Mouse (Mus musculus) retina, embryonic 14.5 days (tissue): ENCODE measurements around the gene Crip1.
"Not testable (repeated sequence)": the region's sequence is repeated elsewhere in the genome, so short reads cannot be mapped to it uniquely, and the experiment has no call there.

Experiments
- DNase-seq: peaks from one replicate; pipeline ENCODE4 v3.0.0-alpha.2; 2015; ENCODE audit warnings: low spot score

Crip1 gene

DNA sequence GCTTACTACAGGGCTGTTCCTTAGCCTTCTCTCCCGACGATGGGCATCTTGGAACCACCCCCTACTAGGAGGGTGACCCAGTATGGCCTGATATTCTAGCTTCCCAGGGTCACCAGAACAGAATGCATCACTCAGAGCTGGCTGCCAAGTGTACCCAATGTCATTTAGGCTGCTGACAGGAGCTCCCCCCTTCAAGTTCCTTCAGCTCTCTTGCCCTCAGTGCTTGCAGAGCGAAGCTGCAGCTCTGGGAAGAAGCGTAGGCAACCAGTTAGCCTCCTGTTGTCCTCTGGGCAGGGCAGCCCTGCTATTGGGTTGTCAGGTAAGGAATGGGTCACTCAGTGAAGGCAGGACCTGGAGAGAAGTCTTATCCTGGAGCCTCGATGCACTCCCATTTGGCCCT lies 38.8 kb downstream of the Crip1 start:
- DNase-seq = no peak

DNA sequence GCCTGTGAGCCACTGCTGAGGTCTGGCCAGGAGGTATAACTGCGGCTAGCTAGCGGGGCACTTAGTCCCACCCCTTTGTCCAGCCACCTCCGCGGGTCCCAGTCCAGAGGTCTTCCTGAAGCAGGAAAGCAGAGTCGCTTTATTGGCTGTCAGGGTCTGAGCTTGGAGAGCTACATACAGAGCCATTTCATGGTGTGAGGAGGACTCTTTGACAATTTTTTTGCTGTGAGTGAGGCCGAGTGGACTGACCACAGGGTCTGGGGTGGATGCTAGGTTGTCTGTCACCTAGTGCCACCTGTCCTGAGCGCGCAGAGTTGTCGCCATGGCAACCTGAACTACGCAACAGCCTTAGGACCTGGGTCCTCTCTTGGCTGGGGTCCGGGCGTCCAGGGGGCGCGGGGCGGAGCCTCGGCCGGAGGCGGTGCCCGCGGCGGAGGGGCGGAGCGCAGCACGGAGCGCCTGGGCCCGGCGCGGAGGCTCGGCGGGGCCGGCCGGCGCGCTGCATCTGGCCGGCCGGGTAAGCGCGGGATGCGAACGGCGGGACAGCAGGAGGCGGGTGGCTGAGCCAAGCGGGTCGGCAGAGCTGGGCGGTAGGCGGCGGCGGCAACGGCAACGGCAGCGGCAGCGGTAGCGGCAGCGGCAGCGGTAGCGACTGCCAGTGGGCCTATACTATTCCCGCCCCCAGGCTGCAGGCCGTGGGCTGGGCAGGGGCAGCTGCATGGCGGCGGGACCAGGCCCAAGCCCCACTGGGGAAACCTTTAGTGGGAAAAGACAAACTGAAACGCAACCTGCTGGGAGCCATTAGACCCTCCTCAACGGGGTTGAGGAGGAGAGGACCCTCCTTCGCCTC lies 39.6 kb downstream of the Crip1 start, which contains the start of gene Tmem121:
TSS of gene Tmem121 (plus strand) at position 489 of the 850 bp plus-strand sequence.
- peak; percentile 69 for DNase-seq

DNA sequence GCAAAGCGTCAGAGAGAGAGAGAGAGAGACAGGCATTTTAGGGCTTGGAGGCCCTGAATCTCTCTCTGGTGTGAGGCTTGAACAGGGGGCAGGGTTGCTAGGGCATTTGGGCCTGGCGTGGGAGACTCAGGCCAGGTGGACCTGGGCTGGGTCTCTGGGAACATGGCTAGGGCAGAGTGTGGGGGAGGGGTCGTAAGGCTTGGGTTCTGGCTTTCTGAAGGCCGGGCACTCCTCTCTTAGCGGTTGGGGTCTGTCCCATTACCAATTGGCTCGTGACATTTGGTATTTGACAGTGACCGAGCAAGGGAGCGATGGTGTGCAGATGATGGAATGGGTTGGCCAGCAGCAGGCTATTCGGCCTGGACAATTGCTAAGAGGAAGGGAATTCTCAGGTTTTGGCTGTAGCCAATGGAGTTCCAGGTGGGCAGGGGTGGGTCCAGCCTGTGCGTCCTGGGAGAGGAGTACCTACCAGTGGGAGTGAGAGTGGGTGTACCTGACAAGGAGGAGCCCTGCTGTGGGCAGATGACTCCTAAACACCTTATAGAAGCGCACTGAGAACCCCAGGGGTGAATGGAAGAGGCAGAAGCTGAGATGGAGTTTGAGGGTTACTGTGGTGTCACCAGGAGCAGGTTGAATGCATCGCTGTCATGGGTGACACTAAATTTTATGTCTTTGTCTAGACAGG lies 40.4 kb downstream of the Crip1 start:
- DNase-seq = no peak

DNA sequence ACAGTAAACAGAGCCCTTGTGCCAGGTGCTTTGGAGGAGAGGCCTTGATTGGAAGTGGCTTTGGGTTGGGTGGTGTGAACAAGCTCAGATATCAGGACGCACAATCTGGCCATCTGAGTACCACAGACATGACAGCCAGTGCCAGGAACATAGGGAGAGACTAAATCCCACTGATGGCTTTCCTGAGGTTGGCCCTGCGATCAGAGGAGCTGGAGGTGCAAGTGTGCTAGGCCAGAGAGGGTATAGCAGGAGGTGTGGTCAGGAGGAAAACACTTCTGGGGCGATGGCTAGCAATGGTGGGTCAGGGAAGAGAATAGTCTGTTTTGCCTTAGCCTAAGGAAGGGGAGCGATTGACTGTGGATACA lies 40.9 kb downstream of the Crip1 start:
- no peak for DNase-seq

DNA sequence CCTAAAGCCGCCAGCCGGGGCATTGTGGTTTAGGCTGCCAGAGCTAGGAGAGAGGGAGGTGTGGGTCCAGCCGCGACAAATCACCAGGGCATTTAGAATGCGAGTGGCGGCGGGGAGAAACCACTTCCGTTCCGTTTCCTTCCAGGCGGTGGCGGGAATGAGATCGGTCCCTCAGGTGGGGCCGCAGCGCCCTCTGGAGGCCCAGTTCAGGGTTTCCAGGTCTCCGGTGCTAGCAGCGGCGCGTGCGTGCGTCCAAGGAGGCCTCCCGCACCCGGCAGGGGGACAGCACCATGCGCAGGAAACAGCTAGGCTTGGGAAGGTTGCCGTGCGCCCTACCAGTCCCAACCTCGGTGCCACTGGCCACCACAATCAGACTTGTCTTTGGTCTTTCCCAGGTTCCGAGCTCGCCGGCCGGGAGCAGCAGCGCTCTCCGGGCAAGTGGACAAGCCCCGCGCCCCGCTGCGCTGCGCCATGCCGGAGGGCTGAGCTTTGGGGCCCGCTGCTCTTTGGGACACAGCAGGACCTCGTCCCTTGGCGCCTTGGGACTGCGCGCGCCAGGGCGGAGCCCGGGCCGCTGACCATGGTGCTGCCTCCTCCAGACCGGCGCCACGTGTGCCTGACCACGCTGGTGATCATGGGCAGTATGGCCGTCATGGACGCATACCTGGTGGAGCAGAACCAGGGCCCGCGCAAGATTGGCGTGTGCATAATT lies 41.6 kb downstream of the Crip1 start:
- DNase-seq = peak; percentile 93

DNA sequence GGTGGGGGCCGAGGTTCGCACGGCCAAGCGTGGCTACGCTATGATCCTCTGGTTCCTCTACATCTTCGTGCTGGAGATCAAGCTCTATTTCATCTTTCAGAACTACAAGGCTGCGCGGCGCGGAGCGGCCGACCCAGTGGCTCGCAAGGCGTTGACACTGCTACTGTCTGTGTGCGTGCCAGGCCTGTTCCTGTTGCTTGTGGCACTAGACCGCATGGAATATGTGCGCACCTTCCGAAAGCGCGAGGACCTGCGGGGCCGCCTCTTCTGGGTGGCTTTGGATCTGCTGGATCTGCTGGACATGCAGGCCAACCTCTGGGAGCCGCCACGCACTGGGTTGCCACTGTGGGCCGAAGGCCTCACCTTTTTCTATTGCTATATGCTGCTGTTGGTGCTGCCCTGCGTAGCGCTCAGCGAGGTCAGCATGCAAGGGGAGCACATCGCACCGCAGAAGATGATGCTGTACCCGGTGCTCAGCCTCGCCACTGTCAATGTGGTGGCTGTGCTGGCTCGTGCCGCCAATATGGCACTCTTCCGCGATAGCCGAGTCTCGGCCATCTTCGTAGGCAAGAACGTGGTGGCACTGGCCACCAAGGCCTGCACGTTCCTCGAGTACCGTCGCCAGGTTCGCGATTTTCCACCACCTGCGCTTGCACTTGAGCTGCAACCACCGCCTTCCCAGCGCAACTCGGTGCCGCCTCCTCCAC lies 42.4 kb downstream of the Crip1 start:
- DNase-seq = no peak

DNA sequence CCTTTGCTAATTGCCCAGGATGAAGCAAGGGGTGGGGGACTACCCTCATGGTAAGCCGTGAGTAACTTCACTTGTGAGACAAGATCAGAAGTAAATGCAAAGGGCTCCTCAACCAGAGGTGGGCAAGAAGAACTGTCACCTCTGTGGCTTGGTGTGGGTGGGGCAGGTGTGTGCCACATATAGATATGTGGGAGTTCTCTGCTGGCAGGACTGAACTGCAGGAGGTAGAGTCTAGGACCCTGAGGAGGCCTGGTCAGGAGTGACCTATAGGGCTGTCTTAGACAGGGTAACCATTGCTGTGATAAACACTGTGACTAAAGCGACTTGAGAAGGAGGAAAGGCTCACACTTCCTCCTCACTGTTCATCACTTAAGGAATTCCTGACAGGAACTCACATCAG lies 47.3 kb downstream of the Crip1 start:
- DNase-seq = no peak

DNA sequence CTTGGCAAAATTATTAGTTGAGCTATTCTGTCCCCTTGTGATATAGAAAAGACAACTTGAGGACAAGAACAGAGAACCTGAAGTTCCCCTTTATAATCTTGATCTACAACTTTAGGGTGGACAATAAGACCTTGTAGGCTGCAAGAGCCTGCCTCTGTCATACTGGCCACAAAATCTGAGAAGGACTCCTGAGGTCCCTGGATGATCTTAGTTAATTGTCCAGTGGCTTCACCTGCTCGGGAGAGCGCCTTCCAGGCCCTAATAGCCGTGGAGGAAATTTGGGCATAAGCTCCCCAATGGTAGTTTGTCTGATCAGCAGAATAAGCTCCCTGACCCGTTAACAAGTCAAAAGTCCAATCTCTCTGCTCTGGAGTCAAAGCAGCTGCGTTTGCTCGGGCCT lies 53.0 kb downstream of the Crip1 start:
- not testable (repeated sequence) for DNase-seq

DNA sequence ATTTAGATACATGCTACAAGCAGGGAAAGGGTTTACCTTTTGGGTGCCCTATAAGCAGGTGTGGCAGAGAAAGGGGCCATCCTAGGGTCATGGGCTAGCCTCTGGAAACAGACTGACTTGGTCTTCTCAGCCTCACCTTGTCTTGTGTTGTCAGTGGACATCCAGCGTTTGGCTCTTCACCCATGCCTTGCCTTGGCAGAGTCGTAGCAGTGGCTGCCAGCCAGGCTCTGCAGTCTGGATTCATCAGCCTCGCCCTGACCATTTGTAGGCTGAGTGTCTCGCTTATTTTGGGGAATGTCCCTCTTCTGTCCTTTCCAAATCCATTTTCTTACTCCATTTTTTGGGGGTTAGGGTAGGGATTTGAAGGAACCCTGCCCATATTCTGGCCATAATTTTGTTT lies 55.2 kb downstream of the Crip1 start:
- no peak for DNase-seq

DNA sequence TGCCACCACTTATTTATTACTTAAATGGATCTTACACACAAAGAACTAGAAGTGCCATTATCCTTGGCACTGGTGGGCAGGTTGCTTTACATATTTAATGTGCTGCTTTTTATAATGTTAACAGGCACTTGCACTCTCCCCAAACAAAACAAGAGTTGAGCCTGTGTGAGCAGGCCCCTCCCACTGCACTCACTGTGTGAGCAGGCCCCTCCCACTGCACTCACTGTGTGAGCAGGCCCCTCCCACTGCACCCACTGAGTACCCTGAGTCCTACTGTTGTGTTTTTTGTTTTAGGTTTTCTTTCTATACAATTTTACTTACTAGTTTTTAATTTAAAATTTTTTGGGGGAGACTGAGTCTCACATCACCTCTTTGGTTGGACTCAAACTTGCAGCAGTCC lies 55.9 kb downstream of the Crip1 start:
- no peak for DNase-seq
